Mouse (Mus musculus): ENCODE data around the gene Tmtc4. TPM values are rescaled to one million over a fixed set of nuclear protein-coding genes. Genes with fewer than 3 reads are reported as not detected.
A peak's percentile ranks its signal among the peaks of the same experiment; 100 is the strongest.

Gene Tmtc4
- polyA plus RNA-seq, 2 experiments from 2014 or later: 28.3 to 29.9 TPM

DNA sequence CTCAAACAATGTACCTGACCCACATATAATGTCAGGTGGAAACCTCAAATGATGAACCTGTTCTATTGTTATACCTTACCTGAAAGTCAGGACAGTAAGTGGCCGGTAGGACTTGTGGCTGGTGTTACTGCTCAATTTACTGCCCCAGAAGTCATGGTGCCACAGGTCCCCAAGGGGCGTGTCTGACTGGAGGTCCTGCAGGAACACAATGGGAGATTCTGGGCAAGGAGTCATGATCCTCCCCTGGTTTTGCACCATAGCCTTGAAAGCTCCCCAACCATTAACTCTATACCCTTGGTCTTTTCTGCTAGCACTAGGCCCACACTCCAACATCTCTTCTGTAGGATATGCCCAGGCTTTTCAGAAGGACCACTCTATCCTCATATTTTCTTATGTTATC, 10.7 kb downstream of the Tmtc4 start:
- no peak for ATAC-seq

DNA sequence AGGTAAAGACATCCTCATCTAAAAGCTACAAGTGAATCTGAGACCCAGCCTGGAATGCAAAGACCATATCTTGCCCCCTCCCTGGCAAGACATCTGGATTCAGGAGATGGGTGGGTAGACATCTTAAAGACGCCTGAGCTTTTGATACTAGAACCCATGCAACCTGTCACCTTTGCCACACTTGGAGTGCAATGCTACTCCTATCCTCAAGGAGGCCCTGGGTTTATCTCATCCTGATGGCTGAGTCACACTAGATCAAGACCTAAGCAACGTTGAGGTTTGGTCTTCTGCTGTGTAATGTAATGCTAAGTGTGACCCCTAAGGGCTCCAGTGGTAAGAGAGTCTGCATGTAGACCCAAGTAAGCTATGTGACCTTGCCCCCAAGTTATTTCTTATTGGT, 15.8 kb downstream of the Tmtc4 start:
- peak; percentile 72 for ATAC-seq

DNA sequence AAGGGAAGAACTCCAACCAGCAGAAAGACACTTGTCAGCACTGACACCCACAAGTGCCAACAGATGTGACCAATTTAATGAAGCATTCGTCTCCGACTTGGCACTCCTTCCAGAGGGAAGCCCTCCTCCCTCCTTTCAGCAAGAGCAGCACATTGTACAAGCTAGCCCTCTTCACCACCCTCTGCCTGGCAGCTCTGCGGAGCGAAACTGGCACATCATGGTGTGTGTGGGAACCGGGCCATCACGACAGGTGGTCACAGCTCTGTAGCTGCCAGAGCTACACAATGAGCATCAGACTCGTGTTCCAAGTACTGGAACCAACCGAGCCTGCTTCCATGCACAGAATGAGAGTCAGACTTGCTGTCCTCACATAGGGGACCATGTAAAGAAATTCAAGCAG, 25.9 kb downstream of the Tmtc4 start:
- ATAC-seq: no peak

- peak; percentile 38 for ATAC-seq
Observed at GRCm38 (mm10) chr14:122953331-122953730, 30.5 kb downstream of the Tmtc4 start.

DNA sequence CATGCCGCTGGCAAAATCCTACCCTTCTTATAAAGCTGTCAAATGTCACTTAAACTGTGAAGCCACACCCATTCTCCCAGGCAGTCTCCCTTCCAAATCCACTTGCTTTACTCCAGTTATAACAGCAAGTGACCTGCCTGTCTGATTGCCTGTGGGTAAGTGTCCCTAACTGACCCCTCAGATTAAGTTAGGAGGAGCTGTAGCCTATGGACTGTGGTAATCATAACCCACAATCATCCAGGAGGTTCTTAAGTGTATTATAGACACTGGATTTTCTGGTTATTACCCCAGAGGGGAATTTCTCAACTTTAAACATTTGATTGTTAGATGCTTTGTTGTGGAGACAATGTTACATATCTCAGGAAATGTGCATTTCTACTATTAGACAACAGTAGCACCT, 31.3 kb downstream of the Tmtc4 start:
- no peak for ATAC-seq

- ATAC-seq: peak; percentile 86
Observed at GRCm38 (mm10) chr14:122951676-122952445, 32.0 kb downstream of the Tmtc4 start.

DNA sequence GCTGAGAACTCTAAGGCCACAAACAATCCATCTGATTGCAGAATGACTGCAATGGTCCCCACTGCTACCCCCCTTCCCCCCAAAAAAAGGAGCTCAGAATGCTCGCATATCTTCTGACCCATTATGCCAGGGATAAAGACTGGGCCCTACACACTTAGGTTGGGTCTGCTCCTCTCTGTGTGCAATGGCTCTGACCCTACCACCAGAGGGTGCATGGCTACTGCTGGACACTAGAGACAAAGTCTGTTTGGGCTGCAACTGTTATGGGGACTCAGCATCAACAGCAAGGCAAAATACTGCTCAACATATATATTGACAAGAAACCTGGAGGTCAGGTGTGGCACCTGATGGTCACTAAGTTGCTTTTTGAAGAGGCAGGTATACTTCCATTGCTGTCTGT, 32.9 kb downstream of the Tmtc4 start:
- ATAC-seq: no peak

DNA sequence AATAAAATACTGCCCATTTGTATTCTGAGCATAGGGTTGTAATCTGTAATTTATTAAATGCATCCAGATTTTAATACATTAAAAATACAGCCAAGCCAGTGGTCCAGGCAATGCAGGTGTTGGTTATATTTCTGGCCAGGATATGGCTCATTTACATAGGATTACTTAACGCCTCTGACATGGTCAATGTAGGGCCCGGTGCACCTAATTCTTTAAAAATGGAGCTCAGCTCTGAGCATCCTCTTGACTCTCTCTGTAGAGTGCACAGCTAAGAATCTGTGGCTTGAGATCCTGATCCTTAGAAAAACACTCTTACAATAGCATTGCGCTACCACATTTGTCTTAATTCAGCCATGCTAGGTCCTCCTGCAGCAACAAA, 40.4 kb downstream of the Tmtc4 start:
- ATAC-seq: no peak

DNA sequence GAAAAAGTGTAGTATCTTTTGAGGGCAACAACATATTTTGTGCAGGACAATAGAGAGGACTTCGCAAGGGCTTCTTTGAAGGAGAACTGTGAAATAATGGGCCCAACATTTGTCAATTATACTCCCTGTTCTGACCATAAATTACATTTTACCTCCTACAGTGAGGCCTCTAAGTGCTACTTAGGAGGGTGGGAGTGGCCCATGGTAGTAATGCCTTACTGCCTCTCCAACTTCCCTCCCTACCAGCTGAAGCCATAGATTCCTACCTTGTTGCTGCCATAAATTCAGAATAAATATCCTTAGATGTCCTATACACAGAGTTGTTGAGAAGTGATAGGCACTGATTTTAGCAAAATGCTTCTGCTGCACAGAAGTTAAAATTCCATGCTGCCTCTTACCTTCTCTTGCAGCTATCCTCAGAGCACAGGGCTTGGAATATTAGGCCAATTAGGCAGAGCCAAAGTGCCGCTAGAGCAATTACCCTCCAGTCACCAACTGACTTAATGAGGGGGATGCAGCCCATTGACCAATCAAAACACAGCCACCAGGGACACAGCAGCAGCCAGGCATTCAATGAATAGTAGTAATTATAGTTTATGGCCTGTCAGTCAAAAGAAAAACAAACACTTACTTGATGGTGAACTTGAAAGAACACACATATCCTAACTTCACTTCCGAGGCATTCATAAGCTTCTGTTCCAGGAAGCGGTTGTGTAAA, 40.9 kb downstream of the Tmtc4 start:
- no peak for ATAC-seq

GRCm38 (mm10) chr14:122936460-122936859, 47.4 kb downstream of the Tmtc4 start:
- no peak for ATAC-seq

- no peak for ATAC-seq
Observed at GRCm38 (mm10) chr14:122920011-122920410, 63.8 kb downstream of the Tmtc4 start.

- ATAC-seq: no peak
Observed at GRCm38 (mm10) chr14:122917676-122918075, 66.2 kb downstream of the Tmtc4 start.

- no peak for ATAC-seq
Observed at GRCm38 (mm10) chr14:122913657-122914056, 70.2 kb downstream of the Tmtc4 start, which contains the start of gene Ggact. Gene Ggact (minus strand): TSS chr14:122913757.

DNA sequence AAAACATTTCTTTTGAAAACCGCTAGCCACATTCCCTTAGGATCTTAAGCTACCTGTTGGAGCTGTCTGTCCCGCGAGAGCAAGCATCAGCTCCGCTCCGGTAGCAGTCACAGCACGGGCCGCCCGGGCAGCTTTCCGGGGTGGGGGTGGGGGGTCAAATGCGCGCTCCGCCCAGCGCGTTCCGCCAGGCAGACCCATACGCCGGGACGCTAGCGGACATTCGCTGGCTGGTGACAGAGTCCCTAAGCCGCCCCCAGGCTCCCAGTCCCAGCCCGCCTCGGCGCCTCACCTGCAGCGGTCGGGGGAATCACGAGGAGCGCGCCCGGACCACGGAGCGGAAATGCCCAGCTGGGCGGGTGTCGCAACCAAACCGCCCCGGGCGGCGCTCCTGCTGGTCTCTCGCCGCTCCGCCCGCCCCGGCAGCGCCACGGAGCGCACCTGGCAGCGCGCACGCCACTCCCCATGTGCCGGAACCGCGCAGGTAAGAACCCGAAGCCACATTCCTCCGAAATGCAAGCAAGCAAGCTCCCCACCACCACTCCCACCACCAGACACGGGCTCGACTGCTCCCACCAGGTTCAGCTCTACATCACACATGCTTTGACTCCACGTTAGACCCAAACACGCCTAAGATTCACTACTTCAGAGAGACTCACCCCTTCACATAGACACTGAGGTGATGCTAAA, 70.9 kb downstream of the Tmtc4 start:
- peak; percentile 68 for ATAC-seq

DNA sequence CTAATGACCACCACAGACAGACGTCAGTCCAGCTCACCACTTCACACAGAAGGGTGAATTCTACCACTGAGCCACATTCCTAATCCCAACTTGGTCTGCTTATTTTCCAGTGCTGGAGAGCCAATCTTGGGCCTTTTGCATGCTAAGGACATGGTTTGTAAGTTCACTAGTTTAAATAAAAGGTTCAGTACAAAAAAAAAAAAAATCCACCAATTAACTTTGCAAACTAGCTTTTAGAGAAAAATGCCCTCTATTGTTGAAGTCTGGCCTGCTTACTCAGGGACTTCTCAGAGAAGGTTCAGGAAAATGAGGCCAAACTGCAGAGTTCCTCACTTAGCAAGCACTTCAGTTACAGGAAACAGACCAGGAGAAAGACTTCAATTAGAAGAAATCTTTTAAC, 71.7 kb downstream of the Tmtc4 start:
- ATAC-seq: no peak

GRCm38 (mm10) chr14:122911265-122911664, 72.6 kb downstream of the Tmtc4 start:
- no peak for ATAC-seq

DNA sequence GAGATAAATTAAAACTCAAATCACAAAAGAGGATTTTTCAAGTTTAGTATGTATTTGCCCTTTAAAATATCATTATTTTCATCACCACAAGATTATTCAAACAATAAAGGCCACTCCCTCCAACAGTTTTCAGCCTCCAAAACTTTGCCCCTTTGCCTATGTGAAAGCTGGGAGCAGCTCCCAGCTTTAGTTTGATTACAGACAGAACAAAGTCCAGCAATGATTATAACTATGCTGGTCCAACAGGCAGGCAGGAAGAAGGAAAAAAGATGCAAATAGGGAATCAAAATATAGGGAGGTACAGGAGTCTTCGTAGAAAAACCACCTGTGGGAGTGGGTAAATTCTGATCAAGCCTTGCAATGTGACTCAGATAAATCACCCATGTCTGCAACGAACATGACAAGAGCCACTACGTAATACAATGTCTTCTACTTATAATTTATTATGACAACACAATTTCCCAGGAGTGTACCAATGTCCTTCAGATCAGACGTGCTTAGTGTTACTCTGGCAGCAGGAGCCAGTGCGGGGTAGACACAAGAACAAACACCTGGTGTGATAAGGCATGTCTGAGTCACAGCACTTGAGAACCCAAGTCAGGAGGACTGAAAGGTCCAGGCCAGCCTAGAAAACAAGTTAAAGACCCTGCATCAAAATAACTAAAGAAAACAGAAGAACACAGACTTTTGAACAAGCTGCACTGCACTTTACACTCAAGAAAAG, 74.3 kb downstream of the Tmtc4 start:
- ATAC-seq: no peak

DNA sequence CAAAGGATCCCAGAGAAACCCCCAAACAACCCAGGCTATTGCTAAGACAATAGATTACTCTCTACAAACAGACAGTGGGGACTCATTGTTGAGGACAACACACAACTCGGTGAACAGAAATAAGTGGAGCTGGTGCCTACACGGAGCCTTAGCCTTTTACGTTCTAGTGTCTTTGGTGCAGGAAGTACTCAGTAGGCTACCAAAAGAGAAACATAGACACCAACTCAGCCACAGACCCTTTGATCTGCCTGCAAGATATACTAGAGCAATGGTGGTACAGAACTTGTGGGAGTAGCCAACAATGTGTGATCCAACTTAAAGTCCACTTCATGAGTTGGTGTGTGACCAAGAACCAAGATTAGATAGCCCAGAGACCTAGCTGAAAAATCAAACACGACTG, 75.8 kb downstream of the Tmtc4 start:
- peak; percentile 82 for ATAC-seq

- no peak for ATAC-seq
Observed at GRCm38 (mm10) chr14:122905007-122905406, 78.8 kb downstream of the Tmtc4 start.

GRCm38 (mm10) chr14:122903923-122904351, 79.9 kb downstream of the Tmtc4 start:
- ATAC-seq: no peak

DNA sequence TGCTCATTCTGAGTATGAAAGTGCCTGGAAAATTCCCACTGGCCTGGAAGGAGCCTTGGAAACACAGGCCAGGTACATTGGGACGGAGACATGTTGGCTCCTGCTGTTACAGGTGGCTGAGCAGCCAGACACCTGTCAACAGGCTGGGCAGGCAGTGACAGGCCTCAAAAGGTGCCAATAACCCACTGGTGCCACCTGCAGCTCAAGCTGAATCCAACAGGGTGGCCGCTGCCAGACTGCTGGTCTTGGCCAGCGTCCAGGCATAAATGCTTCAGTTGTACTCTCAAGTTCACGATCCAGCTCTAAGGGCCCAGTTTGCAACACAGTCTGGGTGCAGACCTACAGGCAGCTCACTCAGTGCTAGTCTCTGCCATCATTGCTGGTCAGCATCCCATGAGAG, 81.0 kb downstream of the Tmtc4 start:
- no peak for ATAC-seq

GRCm38 (mm10) chr14:122902136-122902535, 81.7 kb downstream of the Tmtc4 start:
- peak; percentile 96 for ATAC-seq

GRCm38 (mm10) chr14:122901715-122902114, 82.1 kb downstream of the Tmtc4 start:
- ATAC-seq: peak; percentile 44

All from CD4-positive, CD25-positive, alpha-beta regulatory T cell, adult 4 months (primary cell).